Mouse (Mus musculus) monocyte, adult 5-6 weeks (primary cell): ENCODE results near the gene Myo1h. TPM values are rescaled to one million over a fixed set of nuclear protein-coding genes. Genes with fewer than 3 reads are reported as not detected.

Experiments
- ATAC-seq: fragments of 153-309, 156-312 bp; replicated peaks from 2 replicates; pipeline ENCODE4 v1.8.0; 2017; ENCODE audit warnings: mild to moderate bottlenecking; ENCODE audit not compliant: low TSS enrichment, insufficient number of reproducible peaks, severe bottlenecking, poor library complexity, low FRiP score
- total RNA-seq: library from RNA; stranded (forward); fragments of 200-1000, 200-491, 200-594 nt; gene quantifications from 3 replicates; pipeline ENCODE4 v1.2.3, GENCODE M21; 2017

Myo1h gene
- total RNA-seq, 1 experiment from 2014 or later: 4.6 TPM

DNA sequence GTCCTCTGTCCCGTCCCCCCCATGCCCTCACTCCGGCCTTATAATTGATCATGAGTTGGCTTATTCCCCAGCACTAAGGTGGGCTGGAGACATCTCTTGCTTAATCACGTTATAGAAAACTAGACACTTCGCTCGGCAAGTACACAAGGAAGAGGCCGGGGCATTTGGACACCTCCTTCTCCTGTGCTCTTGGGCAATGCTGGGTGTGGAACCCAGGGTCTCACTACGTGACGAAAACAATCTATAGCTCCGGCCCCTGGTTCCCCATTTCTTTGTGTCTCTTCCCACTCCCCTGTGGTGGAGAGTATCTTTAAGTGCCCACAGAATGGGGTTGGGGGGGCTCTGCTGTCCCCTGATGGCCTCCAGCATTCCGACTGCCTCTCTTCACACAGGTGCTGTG is 58.0 kb downstream of the Myo1h start:
- ATAC-seq: no peak

DNA sequence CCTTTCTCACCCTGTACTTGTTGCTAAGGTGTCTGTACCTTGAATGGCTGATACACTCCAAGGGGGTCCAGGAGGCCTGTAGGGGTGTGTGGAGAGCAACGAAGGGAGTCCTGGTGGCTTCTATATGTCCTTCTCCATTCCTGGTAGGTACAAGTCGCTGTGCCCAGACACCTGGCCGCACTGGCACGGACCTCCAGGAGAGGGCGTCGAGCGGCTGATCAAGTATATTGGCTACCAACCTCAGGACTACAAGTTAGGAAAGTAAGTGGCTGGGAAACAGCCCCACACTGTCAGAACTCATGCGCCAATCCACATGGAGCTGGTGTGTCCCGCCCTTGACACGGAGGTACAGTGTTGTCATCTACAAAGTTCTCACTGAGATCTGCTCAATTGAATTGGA is 62.5 kb downstream of the Myo1h start:
- ATAC-seq: no peak

DNA sequence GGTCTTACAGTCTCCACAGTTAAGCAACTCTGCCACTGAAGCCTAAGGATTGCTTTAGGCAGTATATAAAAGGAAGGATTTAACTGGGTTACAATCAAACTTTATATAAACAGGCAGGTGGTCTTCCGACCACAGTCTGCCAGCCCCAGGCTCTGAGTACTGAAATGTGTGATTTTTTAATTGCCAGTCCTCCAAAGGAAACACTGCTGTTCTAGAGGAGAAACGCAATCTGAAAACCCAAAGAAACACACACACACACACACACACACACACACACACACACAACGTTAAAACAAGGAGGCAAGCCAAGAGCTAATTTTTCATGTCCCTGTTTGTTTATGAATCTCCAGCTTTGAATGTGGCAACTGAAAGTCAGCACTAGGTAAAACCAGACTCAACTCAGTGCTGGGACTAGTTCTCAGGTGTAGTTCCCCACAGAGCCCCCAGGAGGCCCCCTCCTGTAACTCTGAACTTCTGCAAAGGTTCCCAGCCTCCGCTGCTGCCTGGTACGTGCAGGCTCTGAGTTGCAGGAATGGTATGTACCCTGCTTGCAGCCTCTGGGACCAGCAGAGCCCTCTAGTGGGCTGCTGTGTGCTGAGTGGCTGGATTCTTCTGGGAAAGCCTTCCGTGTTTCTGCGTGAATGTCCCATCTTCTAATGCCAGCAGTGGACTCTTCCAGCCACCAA is 67.4 kb downstream of the Myo1h start:
- peak; percentile 40; the same call in 1 of the 2 replicates for ATAC-seq

DNA sequence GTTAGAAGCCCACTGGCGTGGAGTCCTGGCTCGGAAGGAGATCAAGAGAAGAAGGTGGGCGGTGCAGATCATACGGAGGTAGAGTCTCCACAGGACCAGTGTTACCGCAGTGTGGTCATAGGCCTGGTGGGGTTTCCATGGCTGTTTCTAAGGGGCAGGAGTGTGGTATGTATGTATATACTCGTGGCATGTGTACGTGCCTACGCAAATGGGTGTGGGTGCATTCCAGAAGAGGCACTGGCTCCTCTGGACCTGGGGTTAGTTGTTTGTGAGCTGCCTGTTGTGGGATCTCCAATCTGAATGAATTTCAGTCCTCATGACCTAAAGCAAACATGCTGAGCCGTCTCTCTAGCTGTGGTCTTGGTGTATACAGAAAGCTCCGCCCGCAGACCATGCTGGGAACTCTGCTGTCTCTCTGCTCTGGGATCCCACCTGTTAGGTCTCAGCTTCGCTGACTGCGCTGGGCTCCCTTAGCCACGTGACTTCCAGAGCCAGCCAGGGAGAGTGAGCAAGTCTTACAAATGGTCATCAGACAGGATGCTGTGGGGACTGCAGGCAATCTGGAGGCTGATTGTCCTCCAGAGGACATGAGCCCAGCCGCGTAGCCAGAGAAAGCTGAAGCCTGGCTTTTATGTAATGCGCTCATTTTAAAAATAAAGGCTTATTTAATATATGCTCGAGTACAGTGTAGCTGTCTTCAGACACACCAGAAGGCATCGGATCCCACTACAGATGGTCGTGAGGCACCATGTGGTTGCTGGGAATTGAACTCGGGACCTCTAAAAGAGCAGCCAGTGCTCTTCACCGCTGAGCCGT is 68.2 kb downstream of the Myo1h start:
- ATAC-seq: no peak

DNA sequence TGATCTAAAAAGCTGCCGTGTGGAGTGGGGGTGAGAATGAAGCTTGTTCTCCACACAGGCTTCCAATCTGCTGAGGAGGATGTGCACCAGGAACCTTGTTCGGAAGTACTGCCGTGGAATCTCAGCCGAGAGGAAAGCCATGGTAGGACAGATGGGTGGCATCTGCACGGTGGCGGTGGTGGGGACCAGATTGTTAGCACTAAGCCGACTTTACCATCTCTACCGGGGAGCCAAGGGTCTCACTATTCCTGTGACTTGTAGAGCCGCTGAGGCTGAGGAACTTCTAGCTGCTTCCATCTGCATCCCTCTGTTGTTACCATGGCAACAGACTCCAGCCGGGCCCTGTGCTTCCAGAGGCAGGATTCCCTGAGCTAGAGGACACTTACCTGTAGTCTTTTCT is 69.9 kb downstream of the Myo1h start:
- ATAC-seq: no peak

DNA sequence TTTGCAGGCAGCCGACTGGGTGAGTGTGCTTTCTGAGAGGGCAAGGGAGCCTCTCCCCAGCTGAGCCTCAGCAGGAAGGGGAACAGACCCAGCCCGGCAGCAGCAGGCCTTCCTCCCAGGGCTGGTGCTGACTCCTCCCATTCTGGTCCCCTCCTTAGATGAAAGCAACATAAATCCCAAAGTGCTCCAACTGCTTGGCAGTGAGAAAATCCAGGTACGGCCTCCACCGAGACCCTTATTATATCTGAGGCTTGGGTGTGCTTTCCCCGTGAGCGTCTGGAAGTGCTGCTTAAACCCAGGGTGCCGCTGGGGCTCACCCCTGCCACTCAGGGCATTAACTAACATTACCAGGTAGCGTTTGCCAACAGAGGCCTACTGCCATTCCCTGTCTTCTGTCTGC is 70.6 kb downstream of the Myo1h start:
- 0 out of 2 replicates have a peak, but pooled peaks have one; percentile 37 for ATAC-seq

DNA sequence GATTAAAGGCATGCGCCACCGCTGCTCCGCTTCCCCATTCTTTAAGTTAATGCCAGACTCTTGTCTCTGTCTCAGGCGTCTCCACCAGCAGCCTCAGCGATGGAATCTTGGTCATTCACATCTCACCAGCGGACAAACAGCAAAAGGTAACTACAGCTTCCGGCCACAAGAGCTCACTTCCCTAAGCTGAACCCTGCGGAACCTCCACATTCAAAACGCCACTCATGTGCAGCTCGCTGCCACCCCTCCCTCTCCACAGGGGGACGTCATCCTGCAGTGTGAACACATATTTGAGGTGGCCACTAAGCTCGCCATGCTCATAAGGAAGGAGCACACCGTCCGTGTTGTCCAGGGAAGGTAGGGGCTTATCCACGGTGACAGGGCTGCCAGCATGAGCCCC is 72.0 kb downstream of the Myo1h start:
- peak; percentile 64 for ATAC-seq

DNA sequence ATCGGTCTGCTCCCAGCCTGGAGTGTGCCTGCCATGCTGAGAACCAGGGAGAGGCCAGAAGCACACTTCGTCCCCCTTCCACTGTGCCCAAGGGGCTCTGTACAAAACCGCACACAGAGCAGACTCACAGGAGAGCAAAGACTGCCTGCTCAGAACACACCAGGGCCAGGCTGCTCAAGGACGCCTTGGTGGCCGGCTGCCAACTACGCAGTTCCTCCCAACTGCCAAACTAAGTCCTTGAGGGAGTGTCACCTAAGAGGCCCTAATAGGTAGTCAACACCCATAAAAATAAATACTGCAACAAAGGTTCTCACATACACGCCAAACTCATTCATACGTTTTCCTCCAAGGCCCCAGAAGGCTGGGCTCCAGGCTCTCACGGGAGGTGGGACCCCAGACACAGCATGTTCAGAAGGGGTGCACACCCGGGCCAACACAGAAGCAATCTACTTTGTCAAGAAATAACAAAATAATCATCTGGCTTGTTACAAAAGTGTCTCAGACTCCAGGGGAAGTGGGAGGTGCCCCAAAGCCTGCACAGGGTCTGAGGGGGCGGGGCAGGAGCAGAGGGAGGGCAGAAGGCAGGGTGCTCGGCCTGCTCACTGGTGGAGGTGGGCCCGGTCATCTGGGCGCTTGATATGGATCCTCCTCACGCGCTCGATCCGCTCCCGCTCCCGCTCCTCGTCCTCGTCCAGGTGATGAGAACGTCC is 76.2 kb downstream of the Myo1h start:
- no peak for ATAC-seq

DNA sequence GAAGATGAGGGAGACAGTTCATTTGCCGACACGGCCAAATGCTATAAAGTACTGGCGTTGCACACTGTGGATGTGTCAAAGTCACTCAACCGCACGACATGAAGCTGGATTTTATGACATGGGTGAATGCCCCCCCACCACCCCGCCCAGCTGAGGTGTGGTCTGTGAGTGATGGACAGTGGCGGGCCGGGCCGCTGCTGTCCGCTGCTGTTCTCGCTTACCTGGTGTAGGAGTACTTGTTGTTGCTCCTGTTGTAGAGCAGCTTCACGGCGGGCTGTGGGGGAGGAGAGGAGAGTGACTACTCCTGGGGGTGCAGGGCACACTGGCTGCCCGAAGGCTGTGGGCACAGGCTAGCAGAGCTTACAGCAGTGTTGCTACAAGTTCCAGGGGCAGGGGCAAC is 79.2 kb downstream of the Myo1h start:
- no peak for ATAC-seq

DNA sequence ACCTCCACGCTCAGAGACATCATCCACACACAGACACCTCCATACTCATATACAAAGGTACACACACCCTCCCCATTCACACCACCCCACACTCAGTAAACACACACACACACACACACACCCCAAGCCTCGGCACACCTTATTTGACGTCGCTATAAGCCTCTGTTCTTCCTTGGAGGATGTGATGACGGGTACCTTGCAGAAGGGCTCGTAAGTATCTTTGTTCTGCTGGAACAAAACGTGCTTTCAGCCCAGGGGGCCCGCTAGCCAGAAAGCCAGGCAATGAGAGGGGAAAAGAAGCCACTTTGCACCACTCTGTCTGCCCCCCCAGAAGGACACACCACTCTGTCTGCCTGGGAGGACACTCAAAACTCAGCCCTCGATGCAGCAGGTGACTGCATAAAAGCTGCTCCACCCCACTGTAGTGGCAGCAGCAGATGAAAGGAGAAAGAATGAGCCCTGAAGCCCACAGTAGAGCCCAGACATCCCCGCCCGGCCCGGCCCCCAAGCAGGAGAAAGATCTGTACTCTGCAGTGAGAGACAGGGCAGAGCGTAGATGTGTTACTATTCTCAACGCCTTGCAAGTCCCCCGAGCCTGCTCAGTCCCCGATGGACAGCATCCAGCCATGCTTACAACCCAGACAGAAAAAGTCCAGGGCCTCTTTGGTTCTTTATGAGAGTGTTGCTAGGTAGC is 80.0 kb downstream of the Myo1h start:
- ATAC-seq: no peak

DNA sequence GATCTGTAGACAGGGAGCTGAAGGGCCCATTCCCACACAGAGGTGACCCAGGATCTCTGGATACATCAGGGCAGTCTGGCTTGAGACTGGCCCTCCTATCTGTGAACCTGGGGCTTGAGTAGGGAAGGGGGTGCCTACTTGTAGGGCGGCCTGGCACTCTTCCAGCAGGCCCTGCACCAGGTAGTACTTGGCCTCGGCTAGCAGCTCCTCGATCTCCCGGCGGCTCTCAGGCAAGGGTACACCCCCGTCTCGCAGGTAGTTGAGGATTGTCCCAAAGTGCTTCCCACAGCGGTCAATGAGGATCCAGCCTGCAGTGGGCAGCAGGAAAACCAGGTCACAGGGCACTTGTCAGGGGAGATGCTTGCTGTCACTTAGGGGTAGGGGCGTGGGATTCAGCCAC is 81.0 kb downstream of the Myo1h start:
- no peak for ATAC-seq

DNA sequence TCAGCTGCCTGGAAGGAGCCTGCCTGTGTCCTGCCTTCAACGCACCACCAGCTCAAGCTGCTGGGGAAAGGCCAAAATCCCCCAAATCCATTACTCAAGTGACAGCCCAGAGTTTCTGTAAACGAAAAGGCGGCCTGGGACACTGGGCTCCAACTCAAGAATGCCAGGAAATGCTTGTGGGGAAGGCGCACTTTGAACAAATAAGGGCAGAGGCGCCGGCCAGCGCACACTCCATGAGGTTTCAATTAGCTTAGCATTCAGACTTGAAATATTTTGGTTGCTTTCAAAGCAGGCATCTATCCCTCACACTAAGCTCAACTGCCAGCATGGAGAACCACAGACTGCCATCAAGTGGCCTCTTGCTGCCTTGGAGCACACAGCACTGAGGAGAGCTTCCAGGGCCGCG is 81.4 kb downstream of the Myo1h start:
- no peak for ATAC-seq

DNA sequence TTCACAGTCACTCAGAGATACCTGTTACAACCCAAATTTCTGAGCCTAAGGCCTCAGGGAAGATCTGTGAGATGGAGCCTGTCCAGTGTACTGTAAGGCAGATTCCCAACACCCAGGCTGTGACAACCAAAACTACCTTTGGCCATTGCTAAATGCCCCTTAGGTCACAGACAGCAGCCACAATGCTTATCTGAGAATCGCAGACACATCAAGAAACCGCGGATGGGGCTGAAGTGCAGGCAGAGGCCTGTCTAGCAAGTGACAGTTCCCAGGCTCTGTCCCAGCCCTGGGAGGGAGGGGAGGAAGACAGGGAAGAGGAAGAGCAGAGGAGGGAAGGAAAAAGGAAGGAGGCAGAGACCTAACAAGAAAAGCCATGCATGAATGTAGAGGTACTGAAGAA is 82.4 kb downstream of the Myo1h start:
- ATAC-seq: no peak

DNA sequence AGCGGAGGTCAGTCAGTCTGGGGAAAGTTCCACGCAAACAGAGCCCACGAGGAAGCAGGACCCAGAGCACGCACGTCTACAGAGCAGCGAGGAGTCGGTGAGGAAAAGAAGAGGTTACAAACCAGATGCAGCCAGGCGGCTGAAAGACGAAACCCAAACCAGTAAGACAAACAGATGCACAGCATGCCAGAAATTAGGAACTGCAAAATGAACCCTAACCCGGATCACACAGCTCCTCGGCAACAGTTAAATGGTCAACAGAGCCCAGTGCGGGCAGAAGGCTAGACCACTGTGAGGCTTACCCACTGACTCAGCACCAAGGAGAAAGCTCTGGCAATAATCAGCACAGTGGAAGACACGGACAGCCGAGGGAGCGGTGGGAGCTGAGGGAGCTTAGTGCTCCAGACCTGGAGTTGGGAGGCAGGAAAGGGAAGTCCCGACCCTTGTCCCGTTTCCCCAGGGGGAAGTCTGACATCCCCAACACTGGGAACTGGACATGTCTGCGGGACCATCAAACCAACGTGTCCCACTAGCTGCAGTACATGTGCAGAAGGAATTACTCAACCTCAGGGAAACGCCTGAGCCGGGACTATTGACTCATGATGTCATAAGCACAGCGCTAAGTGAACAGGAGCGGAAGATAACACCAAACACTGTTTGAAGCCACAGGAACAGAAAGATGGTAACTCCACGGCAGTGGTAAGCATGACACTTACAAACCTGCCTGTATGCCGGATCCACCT is 82.9 kb downstream of the Myo1h start:
- ATAC-seq: no peak

DNA sequence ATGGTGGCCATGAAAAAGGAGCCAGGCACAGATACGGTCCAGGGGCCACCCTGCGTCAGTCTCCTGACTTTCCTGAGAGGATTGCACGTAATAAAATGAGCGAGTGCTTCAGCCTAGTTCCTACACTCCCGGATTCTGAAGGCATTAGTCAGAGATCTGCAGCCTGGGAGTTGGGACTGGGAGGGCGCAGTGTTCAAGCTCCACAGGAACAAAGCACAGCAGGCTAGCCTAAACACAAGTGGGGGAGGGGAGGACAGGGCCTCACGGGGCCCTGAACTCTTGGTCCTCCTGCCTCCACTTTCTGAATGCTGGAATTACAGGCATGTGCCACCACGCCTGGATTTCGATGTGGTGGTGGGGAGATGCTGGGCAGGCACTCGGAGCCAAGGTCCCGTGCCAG is 83.6 kb downstream of the Myo1h start:
- no peak for ATAC-seq

DNA sequence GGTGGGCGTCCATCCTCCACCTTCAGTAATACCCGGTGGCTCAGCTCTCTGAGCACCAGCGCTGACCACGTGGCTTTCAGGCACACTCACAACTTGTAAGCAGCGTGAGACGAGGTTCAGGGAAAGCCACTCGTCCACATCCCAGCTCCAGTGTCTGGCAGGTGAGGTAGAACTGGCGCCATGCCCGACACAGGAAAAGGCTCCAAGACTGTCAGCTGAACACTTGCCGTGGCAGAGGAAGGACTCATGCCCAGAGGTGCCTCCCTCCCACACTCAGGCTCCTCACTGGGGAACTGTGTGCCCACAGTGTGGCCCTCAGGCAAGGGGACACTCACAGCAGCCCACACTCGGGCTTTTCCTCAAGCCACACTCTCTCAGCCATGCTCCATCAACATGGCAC is 84.2 kb downstream of the Myo1h start:
- no peak for ATAC-seq

DNA sequence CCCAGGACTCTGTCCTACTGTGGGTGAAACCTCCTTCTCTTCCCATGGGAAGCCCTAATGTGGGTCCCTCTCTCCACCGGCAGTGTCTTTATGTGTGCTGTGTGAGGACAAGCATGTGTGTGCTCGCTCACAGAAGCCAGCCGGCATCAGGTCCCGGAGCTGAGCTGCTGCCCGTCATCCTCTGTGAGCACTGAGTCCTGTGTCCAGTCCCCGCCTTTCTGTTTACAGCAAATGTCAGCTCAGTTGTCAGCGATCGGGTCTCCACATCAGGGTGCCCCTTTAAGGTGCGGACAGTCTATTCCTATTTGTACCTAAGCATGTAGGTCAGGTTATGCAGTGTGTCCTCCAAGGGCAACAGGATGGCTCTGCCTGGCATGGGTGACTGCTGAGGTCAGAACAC is 84.6 kb downstream of the Myo1h start:
- ATAC-seq: no peak

DNA sequence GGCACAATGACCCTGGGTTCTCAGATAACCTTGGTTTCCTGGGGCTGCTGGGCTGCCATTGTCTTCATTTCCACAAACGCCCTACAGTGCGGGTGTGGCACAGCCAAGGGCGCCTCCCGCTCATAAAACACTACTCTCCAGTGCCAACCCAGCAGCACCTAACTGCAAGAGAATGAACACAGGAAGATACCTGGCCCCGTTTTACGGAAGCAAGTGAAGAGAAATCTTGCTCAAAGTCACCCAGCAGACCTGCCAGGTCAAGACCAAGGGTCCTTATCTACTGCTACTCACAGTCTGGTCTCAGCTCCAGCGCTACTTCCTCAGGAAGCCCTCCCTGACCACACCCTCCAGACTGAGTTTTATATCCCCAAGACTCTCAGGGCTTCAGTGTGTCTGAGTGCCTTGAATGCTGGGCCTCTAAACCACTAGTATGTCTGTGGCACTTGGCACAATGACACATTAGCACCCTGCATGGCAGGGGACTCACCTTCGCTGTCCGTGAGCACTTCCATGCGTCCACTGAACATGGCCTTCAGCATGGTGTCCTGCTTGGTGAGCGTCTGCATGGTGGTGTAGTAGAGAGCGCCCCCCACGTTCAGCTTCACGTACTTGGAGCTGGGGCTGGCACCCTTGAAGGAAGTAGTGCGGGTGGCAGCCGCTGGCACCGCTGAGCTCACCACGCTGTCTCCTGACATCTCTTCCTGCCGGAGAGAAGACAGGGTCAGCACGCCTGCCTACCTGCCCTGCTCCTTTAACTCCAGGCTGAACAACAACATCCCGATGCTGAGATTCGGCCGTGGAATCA is 85.6 kb downstream of the Myo1h start:
- ATAC-seq: peak; percentile 45
